Mouse (Mus musculus) midbrain, embryonic 11.5 days (tissue): ENCODE measurements around the gene Ube2cbp. TPM values are rescaled to one million over a fixed set of nuclear protein-coding genes. Genes with fewer than 3 reads are reported as not detected.

Source experiments
- ATAC-seq: fragments of 200-750 bp; cut with Nextera tagmentation; 2 replicates; pipeline ENCODE4 v1.8.0; 2017; ENCODE audit warnings: moderate TSS enrichment, moderate library complexity; ENCODE audit not compliant: low FRiP score
- DNase-seq: peaks from one replicate; pipeline ENCODE4 v3.0.0; 2015; ENCODE audit warnings: low spot score; ENCODE audit errors: missing footprints
- H3K27ac ChIP-seq: fragments of 300-500 bp; sonication (generic); 2 replicates; pipeline ENCODE4 v1.5.1; 2014; ENCODE audit warnings: low read depth, low read length
- H3K27me3 ChIP-seq: fragments of 300-500 bp; sonication (generic); 2 replicates; pipeline ENCODE4 v1.6.1; 2014; ENCODE audit warnings: mild to moderate bottlenecking, low read length, moderate library complexity, mixed read lengths; ENCODE audit not compliant: control insufficient read depth, insufficient read depth
- H3K36me3 ChIP-seq: fragments of 300-500 bp; sonication (generic); 2 replicates; pipeline ENCODE4 v1.6.1; 2014; ENCODE audit warnings: mild to moderate bottlenecking, low read length, moderate library complexity, mixed read lengths; ENCODE audit not compliant: control insufficient read depth, insufficient read depth
- H3K4me1 ChIP-seq: fragments of 300-500 bp; sonication (generic); 2 replicates; pipeline ENCODE4 v1.6.1; 2014; ENCODE audit warnings: low read length; ENCODE audit not compliant: control insufficient read depth, insufficient read depth
- H3K4me2 ChIP-seq: fragments of 300-500 bp; sonication (generic); 2 replicates; pipeline ENCODE4 v1.6.1; 2014; ENCODE audit warnings: mild to moderate bottlenecking, moderate library complexity
- H3K4me3 ChIP-seq: fragments of 300-500 bp; sonication (generic); 2 replicates; pipeline ENCODE4 v1.5.1; 2014; ENCODE audit warnings: low read depth, low read length
- H3K9ac ChIP-seq: fragments of 300-500 bp; sonication (generic); 2 replicates; pipeline ENCODE4 v1.6.1; 2014; ENCODE audit warnings: low read length
- H3K9me3 ChIP-seq: fragments of 300-500 bp; sonication (generic); 2 replicates; pipeline ENCODE4 v1.6.1; 2016; ENCODE audit warnings: low read length; ENCODE audit not compliant: control insufficient read depth
- WGBS: fragments of 180-500 bp; shearing (Covaris S2); extraction: QIAGEN DNeasy Blood & Tissue Kit; methylation state at CpG from one replicate; pipeline ENCODE4 v1.1.7; 2014; 5-methylcytosine and 5-hydroxymethylcytosine counted together
- polyA plus RNA-seq: library from polyadenylated mRNA; unstranded; fragments of >200 nt; fragmentation: Nextera tagmentation; extraction: Ambion mirVana; gene quantifications from 2 replicates; pipeline ENCODE4 v1.2.1, GENCODE M21; 2014

Gene Ube2cbp
- polyA plus RNA-seq, 1 experiment from 2014 or later: 6.3 TPM

GRCm38 (mm10) chr9:86476763-86477162 lies 12.0 kb upstream of the Ube2cbp start:
- 86% methylated on average over 5 of the region's 5 CpGs for WGBS

GRCm38 (mm10) chr9:86475956-86476355 lies 11.2 kb upstream of the Ube2cbp start:
- no peak overlapping the region for H3K27ac ChIP-seq
- DNase-seq: no peak
- no peak for ATAC-seq
- no peak overlapping the region for H3K9ac ChIP-seq
- 93% methylated on average over 4 of the region's 4 CpGs for WGBS
- H3K9me3 ChIP-seq: no peaks in the 10 kb centered on the region
- no peaks in the 10 kb centered on the region for H3K27me3 ChIP-seq
- no peaks in the 10 kb centered on the region for H3K36me3 ChIP-seq
- H3K4me2 ChIP-seq: no peak overlapping the region
- no peak overlapping the region for H3K4me3 ChIP-seq
- no peaks in the 10 kb centered on the region for H3K4me1 ChIP-seq

More at GRCm38 (mm10) chr9:86476763-86477162, 12.0 kb upstream of the Ube2cbp start:
- Histone ChIP-seq H3K4me1 (no peaks in the 10 kb centered on the region), H3K27me3 (no peaks in the 10 kb centered on the region), H3K4me2 (no peak overlapping the region), H3K36me3 (no peaks in the 10 kb centered on the region), H3K27ac (no peak overlapping the region), H3K4me3 (no peak overlapping the region), H3K9me3 (no peaks in the 10 kb centered on the region), H3K9ac (no peak overlapping the region)
- DNase-seq (no peak), ATAC-seq (no peak)

- Histone ChIP-seq H3K36me3 (no peaks in the 10 kb centered on the region), H3K4me1 (peaks cover 3% of the 10 kb centered on the region; the same call in 1 of the 2 replicates), H3K4me2 (peak within 1 kb of the TSS; percentile 93), H3K9ac (peak within 1 kb of the TSS; percentile 80), H3K4me3 (peak within 1 kb of the TSS; percentile 79), H3K27me3 (peaks cover 7% of the 10 kb centered on the region; the same call in 1 of the 2 replicates), H3K9me3 (no peaks in the 10 kb centered on the region), H3K27ac (no peak within 1 kb of the TSS)
- ATAC-seq: peak; percentile 94
- WGBS: under 1% methylated on average over 85 of the region's 93 CpGs
- peak; percentile 99 for DNase-seq
Observed at GRCm38 (mm10) chr9:86466990-86467870, 2.5 kb upstream of the Ube2cbp start, which contains the start of gene Dop1a. Gene Dop1a, plus strand, starts transcription at chr9:86467154.

- WGBS: 80% methylated on average over 3 of the region's 3 CpGs
- H3K9ac ChIP-seq: no peak overlapping the region
- DNase-seq (no peak), ATAC-seq (no peak)
- no peaks in the 10 kb centered on the region for H3K27me3 ChIP-seq
- no peak overlapping the region for H3K4me2 ChIP-seq
- no peak overlapping the region for H3K27ac ChIP-seq
- no peaks in the 10 kb centered on the region for H3K9me3 ChIP-seq
- no peak overlapping the region for H3K4me3 ChIP-seq
- peaks cover 5% of the 10 kb centered on the region; the same call in 1 of the 2 replicates for H3K4me1 ChIP-seq
- no peaks in the 10 kb centered on the region for H3K36me3 ChIP-seq
Observed at GRCm38 (mm10) chr9:86453626-86454025, 11.1 kb downstream of the Ube2cbp start.

GRCm38 (mm10) chr9:86451617-86452016 lies 13.1 kb downstream of the Ube2cbp start:
- DNase-seq: peak; percentile 94
- under 1% methylated on average over 13 of the region's 13 CpGs for WGBS
- no peak overlapping the region for H3K4me3 ChIP-seq

GRCm38 (mm10) chr9:86451094-86451493 lies 13.7 kb downstream of the Ube2cbp start:
- Histone ChIP-seq H3K27ac (no peak overlapping the region), H3K27me3 (no peaks in the 10 kb centered on the region; the same call in 1 of the 2 replicates), H3K36me3 (no peaks in the 10 kb centered on the region), H3K4me3 (no peak overlapping the region), H3K9ac (no peak overlapping the region), H3K4me1 (peaks cover 5% of the 10 kb centered on the region; the same call in 1 of the 2 replicates), H3K4me2 (no peak overlapping the region), H3K9me3 (no peaks in the 10 kb centered on the region)
- 51% methylated on average over 6 of the region's 6 CpGs for WGBS
- peak; percentile 84 for DNase-seq
- 0 out of 2 replicates have a peak, but pooled peaks have one; percentile 10 for ATAC-seq

More at GRCm38 (mm10) chr9:86451617-86452016, 13.1 kb downstream of the Ube2cbp start:
- no peaks in the 10 kb centered on the region for H3K36me3 ChIP-seq
- H3K27me3 ChIP-seq: no peaks in the 10 kb centered on the region; the same call in 1 of the 2 replicates
- H3K9me3 ChIP-seq: no peaks in the 10 kb centered on the region
- H3K9ac ChIP-seq: no peak overlapping the region
- ATAC-seq: peak; percentile 82
- 0 out of 2 replicates have a peak overlapping the region, but pooled peaks have one; percentile 12 for H3K4me2 ChIP-seq
- H3K27ac ChIP-seq: no peak overlapping the region
- H3K4me1 ChIP-seq: peaks cover 5% of the 10 kb centered on the region; the same call in 1 of the 2 replicates

- Histone ChIP-seq H3K4me2 (no peak overlapping the region), H3K36me3 (no peaks in the 10 kb centered on the region), H3K9me3 (no peaks in the 10 kb centered on the region; the same call in 1 of the 2 replicates), H3K4me1 (peaks cover 5% of the 10 kb centered on the region; the same call in 1 of the 2 replicates), H3K27me3 (no peaks in the 10 kb centered on the region; the same call in 1 of the 2 replicates), H3K9ac (no peak overlapping the region), H3K4me3 (no peak overlapping the region), H3K27ac (no peak overlapping the region)
- ATAC-seq (peak; percentile 70), DNase-seq (peak; percentile 98)
- WGBS: 6% methylated on average over 11 of the region's 11 CpGs
Observed at GRCm38 (mm10) chr9:86449581-86449980, 15.2 kb downstream of the Ube2cbp start.

- Histone ChIP-seq H3K27ac (no peak overlapping the region), H3K27me3 (no peaks in the 10 kb centered on the region; the same call in 1 of the 2 replicates), H3K9me3 (no peaks in the 10 kb centered on the region; the same call in 1 of the 2 replicates), H3K9ac (no peak overlapping the region), H3K4me2 (no peak overlapping the region), H3K4me1 (peaks cover 5% of the 10 kb centered on the region; the same call in 1 of the 2 replicates), H3K36me3 (no peaks in the 10 kb centered on the region), H3K4me3 (no peak overlapping the region)
- 92% methylated on average over 8 of the region's 8 CpGs for WGBS
- ATAC-seq (no peak), DNase-seq (no peak)
Observed at GRCm38 (mm10) chr9:86447431-86447830, 17.3 kb downstream of the Ube2cbp start.

- no peak overlapping the region for H3K27ac ChIP-seq
- ATAC-seq: no peak
- peaks cover 5% of the 10 kb centered on the region; the same call in 1 of the 2 replicates for H3K4me1 ChIP-seq
- no peak overlapping the region for H3K9ac ChIP-seq
- H3K9me3 ChIP-seq: no peaks in the 10 kb centered on the region; the same call in 1 of the 2 replicates
- no peaks in the 10 kb centered on the region; the same call in 1 of the 2 replicates for H3K27me3 ChIP-seq
- no peak for DNase-seq
- H3K4me2 ChIP-seq: no peak overlapping the region
- H3K36me3 ChIP-seq: no peaks in the 10 kb centered on the region
- 93% methylated on average over 7 of the region's 7 CpGs for WGBS
- H3K4me3 ChIP-seq: no peak overlapping the region
Observed at GRCm38 (mm10) chr9:86446847-86447246, 17.9 kb downstream of the Ube2cbp start.
